Mouse (Mus musculus) spleen, adult 18-20 months (tissue): ENCODE measurements at regions not wholly inside any gene's neighbourhood (a gene's known extent, or its start where the extent isn't known, plus 50 kb on each side); places are given as distances from the start of the nearest gene placed in this dataset.

Experiments used
- DNase-seq, 2 experiments: peaks; one replicate each; pipeline ENCODE4 v3.0.0; 2022; ENCODE audit warnings: mixed read lengths in 2 of 2

DNA sequence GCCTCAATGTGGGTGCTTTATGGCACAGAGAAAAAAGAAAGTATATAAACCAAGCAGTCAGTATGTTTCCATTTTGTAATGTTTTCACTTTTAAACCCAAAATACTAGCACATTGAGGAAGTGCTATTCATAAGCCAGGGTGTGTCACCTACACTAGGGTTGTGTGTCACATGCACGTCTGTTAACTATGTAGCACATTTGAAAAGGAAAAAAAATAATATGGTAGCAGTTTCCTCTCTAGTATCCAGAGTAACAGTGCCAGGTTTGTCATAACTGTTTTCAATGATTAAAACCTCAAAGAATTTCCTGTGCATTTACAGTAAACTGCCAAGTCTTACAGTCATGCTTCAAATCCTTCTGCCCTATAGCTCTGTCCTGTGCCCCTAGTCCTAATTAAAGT lies 424.8 kb downstream of the Tmem161b start:
- DNase-seq: no peak

DNA sequence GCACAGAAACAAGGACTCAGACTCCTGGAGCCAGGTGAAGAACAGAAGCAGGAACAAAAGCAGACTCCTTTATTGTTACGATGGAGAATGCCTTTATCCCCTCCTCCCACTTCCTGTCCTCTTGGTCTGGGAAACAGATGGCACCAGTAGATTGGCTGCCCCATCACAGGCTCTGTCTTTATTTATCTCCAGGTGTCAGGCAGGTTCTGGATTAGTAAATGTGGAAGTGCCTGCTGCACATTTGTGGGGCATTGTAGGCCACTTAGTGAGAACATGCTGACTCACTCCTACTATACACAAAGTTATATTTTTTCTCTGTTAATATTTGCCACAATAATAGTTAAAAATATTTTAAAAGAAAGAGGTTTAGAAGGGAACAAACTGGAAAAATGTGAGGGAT lies 426.0 kb downstream of the Tmem161b start:
- DNase-seq: no peak

DNA sequence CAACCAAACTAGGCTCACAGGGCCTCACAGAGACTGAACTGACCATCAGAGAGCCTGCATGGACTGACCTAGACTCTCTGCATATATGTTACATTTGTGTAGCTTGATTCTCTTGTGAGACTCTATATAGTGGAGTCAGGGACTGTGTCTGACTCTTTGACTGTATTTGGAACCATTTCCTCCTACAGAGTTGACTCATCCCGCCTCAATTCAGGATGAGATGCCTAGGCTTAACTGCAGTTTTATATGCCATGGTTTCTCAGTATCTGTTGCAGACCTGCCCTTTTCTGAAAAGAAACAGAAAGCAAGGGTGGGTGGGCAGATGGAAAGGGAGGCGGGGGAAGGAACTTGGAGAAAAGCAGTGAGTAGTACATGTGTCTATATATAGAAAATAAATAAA lies 441.9 kb downstream of the Tmem161b start:
- DNase-seq: no peak

DNA sequence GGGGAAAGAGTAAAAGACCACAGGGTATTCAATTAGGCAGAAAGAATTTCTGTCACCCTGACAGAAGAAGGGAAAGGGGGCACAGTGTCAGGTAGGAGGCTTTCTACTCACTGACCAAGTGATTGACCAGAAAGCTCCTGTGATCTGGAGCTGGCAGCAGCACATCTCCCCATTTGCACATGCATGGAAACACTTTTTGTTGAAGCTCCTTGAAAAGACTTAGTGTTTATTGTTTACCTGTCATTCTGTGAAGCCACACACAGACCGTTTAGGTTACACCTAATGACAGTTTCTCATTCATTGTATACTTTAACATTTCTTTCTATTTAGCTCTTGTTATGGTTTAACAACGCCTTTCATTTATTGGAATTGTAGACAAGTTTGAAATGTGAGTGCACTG lies 458.9 kb downstream of the Tmem161b start:
- no peak for DNase-seq

DNA sequence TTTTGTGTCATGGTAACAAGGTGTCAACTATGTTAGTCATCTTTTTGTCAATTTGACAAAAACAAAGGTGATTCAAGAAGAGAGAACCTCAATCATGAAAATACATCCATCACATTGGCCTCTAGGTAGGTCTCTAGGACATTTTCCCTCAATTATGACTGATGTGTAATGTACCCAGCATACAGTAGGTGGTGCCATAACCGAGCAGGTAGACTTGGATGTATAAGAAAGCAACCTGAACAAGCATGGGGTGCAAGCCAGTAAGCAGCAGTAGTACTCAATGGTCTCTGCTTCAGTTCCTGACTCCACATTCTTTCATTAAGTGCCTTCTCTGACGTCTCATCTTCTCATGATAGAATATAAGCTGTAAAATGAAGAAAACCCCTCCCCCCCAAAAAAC lies 463.8 kb downstream of the Tmem161b start:
- DNase-seq: no peak

DNA sequence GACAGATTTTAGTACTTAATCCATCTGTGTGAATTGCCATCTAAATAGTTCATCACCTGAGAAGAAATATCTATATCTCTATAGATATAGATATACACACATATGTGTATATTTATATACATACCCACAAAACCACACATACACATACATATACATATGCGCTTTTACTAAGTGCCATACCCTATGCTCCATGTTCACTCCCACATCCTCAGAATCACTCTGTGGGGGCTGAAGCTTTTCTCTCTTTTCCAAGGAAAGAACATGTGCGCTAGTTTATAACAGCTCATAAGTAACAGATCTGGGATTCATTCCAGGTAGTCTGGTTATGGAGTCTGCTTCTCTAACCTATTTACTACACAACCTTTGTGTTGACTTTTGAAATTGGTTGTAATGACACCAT lies 471.4 kb downstream of the Tmem161b start:
- DNase-seq: no peak

DNA sequence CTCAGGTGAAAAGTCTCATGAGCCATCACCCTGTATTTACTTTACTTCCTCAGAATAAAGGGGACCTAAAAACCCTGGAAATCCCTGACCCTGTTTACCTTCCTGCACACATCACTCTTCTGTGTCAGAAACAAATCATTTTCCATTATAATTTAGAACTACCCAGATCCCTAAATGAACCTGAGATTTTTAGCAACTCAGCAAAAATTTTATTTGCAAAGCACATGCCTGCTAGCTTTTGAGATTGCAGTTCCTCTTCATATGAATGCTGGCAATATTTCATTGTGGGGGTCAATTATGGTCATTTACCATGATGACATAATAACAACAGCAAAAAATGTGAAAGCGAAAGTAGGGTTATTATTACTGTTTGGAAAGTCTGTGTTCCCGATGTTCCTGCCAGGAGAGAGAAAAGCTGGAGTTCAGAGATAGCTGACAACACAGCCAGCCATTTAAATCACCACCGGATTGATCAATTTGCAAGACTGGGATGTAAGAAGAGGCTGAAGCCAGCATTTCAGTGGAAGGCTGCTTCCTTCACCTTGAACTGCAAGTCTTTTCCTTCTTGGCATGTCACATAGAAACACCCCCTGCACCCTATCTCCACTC lies 476.5 kb downstream of the Tmem161b start:
- no peak for DNase-seq

DNA sequence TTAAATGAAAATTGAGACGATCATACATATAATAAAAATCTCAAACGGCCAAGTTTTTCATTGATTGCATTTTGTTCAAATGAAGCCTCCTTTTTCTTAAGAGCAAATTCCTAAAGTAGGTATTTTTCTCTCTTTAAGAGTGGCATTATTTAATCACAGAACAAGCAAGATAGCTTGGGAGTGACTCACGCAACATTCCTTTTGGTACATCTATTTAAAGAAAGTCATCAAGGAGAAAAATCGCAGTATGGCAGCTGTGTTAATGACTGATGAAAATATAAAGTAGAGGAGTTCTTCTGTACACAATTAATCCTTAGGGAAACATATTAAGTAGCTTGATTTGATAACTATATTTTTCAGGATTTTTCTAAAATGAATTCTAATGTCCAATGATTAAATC lies 448.0 kb upstream of the Ccnh start:
- no peak for DNase-seq

DNA sequence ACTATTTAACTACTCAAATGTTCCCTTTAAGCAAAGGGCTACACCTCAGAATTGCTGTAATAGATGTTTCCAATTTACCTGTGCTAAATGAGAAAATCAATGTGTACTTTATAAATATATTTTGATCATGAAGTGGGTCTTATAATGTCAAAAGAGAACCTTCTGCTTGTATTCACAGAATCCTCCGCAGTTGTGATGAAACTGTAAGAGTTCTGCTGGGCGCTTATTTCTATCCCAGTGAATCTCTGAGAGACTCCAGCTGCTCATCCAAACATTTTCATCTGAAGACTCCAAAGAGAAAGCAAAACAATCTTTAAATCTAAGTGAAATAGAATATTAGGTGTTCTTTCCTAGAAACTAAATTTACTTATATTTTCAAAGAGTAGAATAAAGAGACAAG lies 440.9 kb upstream of the Ccnh start:
- no peak for DNase-seq

DNA sequence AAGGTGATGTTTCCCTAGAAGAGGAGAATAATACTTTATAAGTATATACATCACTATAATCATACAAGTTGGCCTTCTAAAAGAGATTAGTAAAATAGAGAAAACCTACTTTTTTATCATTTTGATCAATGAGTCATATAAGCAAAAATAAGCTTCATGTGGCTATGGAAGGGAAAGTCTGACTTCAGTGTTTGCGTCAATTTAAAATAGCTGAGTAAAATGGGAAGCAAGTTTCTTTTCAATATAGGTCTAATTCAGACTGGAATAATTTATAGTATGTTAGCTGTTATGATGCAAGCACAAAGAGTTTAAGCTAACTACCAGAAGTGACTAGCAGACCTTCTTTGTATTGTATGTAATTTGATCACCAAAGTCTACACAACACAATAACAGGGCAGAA lies 440.0 kb upstream of the Ccnh start:
- no peak for DNase-seq

DNA sequence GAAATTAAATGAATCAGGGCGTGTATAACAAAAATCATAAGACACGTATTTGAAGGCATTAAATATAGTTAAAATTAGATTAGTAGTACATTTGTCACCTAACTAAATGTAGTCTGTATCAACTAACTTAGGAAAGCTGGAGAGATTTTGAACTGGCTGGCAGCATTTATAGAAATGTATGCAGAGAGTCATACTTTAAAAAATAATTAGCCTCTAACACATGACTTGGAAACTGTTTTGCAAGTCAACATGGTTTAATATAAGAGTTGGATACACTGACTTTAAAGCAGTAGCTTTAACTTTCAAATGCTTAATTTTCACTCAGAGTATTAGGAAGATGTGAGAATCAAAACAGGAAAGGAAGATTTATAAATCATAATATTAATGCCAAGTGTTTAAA lies 439.1 kb upstream of the Ccnh start:
- no peak for DNase-seq

DNA sequence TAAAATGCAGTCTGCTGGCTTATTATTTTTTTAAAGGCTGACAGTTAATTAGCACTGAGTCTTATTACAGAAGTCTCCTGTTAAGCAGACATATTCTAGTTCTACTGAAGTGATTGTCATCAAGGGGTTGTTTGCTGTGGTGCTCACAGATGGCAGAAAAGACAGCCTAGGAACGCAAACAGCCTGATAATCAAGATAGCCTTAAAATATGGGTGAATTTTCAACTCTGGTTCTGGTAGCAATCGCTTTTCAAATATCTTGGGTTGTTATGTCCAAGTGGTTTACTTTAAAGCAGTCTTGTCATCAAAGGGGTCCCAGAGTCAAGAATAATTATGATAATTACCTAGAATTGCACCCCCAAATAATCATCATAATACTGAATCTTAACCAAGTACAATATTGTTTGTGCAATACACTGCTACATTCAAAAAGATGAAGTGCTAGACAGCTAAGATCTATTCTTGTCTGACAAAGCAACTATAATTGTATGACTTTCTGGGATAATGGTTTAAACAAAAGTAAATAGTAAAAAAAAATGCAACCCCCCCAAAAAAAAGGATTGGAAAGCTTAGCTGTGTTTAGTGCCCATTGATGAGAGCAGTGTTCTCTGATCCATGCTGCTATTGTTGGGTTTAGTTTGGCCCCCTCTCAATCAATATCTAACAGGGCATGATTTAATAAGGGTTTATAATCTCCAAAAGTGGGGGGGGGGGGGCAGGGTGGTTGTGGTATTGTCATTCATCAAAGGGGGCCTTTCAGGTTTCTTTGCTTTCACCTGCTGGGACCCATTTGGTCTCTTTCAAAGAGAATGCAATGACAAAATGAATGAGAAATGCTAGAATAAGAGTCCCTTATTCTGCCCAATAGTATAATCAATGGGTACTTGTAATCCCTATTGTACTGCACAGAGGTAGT lies 437.4 kb upstream of the Ccnh start:
- no peak for DNase-seq

DNA sequence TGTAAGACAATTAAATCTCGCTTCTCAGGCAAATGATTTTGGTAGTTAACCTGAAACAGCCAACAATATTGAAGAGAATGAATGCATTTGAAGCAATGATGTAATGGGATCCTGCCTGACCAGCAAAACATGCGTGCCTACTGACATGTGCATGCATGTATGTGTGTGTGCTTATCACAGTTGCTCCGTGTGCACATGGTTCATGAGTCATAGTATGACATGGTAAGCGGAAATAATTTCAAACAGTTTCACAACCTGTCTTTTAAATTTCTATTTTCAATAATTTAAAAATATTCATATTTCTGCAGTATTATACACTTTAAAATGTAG lies 436.8 kb upstream of the Ccnh start:
- no peak for DNase-seq

DNA sequence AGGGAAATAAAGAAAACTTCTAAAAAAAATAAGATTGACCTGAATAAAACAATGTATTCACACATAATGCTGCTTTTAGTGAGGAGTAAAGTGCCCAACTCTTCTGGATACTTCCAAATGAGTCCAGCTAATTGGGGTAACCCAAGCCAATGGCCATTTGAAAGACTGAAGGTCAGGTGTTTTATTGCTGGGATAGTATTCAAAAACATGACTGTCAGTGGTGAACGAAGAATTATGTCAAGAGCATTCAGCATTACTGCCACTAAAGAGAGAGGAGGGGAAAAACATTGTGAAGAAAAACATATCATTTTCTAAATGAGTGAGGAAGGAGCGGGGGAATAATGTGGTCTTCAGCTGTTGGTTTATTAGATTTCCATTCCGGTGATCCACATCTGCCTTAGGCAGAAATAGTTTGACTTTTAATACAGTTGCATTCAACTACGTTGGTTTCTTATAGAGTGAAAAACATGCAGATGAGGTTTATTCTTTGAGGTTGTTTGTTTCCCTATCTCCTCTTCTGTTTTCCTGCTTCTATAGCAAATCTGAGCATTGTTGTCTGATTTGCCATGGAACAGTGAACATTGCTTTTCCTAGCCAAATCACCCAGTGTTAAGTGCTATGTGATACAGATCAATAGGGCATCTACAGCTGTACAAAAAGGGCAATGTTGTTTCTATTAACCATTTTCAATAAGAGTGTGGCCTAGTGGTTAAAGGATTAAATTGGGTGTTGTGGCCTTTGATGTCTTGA lies 435.3 kb upstream of the Ccnh start:
- no peak for DNase-seq

DNA sequence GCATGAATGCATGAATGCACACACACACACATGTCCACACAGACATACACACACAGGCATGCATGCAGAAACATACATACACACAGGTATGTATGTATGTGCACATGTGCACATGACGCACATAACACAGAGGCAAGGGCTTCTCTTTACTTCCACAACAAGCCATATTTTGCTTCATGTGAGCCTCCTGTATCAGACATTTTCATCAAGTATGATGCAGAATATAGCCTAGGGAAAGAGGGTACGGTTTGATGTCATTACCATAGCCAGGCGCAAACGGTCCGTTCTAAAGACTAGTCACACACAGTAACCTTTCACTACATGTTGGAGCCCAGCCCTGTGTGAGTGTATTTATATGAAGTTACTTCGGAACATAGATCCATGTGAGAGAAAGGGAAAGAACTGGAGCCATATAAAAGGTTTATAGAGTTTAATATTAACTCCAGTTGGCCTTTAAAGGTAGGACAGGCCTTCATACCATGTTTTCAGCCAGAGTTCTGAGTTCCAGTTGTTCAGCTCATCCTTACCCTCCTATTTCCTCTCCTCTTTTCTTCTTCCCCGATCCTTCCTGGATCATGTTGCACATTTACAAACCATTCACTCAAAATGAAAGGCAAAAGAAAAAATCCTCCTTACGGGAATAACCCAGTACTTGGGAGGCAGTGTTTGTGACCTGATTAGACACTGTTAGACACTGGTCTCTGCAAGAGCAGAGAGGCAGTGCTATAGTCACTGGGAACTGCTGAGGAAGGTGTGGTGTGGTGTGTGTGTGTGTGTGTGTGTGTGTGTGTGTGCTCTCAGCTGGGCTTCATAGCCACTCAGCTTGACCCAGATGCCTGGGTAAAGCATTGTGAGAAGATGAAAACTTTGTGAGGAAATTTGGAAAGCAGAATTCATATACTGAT lies 434.1 kb upstream of the Ccnh start:
- DNase-seq: no peak

DNA sequence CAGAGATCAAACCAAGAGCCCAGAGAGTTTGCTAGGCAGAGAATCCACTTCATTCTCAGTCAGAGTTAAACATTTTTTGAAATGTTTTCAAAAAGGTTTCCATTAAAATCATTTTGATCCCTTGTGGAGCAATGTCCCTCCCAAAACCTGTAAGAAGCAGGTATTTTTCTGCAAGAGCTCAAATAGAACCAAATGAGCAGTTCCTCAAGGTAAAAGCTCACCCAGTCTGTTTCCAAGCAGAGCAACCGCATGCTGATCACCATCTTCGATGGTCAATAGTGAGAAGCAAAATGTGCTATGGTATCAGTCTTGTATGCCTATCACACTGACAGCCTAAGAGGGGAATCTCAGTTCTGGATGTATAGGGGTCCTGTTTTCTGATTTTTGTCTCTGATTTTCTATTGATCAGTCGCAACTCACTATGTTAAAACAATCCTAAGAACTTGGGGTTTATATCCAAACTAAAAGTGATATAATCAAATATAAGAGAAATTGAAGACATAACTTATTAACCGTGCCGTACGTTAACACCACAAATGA lies 432.3 kb upstream of the Ccnh start:
- no peak for DNase-seq

DNA sequence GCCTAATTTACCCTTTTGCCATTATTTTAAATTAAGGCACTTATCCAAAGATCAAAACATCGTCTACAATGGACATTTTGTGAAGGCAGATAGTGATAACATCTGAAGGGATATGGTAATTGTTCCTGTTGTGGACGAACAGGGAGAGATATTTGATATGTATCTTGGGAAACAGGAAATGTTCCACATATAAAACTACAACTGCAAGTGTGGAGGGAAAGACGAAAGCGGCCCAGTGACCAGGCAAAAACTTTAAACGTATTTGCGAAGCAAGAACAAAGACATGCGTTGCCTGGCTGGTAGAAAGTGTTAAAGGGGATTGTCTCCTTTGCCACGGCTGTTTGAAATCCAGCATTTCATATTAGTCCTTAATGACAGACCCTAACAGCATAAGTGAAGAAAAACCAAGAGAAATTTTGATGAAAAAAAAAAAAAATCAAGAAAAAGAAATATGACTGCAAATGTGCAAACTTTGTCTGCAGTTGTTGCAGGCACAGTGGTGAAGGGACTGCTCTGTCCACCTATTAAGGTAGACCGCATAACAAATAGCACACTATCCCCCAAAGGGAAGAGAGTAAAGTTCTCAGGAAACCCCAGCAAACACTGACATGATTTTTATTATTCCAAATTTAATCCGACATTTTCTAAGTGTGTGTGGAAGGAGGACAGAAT lies 431.2 kb upstream of the Ccnh start:
- DNase-seq: no peak

DNA sequence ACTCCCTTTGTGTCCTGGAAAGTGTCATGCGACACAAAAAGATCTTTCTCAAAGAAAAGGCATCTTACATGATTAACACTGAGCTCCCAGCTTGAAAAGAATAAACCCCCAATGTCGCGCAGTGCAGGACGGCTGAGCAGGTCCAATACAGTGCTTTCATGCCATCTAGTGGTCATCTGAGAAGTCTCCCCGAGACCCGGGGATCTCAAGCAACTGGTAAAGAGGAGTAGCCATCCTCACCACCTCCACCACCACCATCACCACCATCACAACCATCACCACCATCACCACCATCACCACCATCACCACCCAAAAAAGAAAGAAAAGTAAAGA lies 430.7 kb upstream of the Ccnh start:
- peak; percentile 5 to 7 for DNase-seq

DNA sequence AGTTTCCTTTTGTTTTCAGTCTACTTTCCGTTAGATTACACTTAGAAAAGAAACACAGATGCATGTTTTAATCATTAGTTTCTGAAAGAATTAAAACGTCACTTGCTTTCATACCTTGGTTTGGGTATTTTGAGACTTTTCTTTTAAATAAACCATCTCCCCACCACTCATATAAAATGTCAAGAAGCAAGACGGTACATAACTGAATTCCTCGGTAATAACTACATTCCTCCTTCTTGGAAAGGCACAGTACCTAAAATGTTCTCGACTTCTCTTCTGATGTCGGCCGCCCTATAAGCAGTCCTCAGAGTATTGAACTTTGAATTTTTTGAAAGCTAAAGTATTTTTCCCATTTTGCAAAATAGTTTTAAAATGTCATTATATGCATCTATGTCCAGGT lies 430.1 kb upstream of the Ccnh start:
- DNase-seq: no peak

DNA sequence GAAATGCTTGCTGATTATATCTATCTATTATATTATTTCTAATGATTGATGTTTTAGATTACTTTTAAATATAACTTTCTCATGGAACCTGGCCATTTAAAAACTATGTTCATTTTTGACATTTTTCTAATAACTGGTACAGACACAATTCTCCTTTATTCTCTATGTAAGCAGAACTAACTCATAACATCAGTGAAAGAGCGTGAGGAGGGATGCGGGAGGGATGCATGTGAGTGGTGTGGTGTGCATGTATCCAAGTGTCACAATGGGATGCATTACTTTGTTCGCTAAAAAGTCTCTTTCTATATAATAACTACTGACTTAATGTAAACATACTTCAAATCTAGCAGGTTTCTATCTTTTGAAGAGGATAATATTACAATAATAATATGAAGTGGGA lies 428.7 kb upstream of the Ccnh start:
- DNase-seq: no peak

DNA sequence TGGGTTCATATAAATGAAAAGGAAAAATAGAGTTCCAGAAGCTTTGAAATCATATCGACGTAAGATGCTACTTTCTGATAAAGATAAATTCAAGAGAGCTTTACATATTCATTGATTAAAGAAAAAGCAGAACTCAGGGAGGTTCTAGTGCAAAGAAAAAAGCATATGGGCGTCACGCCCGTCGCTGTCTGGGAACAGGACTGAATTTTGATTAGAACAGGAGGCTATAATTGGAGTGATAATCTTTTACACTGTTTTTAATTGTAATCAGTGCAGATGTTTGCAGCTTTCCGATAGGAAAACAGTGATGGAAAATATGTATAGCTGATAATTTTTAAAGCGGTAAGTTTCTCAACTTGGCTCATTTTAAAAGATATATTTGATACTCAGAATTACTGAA lies 428.2 kb upstream of the Ccnh start:
- no peak for DNase-seq

DNA sequence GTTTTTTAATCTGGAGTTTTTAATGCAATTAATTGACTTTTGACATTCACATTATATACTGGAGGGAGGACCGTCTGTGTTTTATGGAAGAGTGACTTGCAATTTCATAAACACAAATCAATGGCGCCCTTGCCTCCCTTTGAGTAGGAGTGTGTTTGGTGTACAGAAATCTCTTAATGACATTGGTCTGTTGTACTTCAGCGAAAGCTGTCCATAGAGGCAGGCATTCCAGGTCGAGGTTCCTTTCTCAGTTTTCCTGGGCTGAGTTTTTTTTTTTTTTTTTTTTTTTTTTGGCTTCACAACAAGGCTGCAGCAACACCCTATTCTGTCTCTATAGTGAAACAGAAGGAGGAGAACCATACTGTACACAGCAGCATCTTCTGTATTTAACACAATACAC lies 427.4 kb upstream of the Ccnh start:
- DNase-seq: no peak
